Mouse (Mus musculus) bone marrow macrophage, adult 2 months (primary cell): ENCODE data around the gene Lrrc17.

Source experiments
- CTCF ChIP-seq: IDR thresholded peaks from 2 replicates; pipeline ENCODE4 v1.5.1; 2012; ENCODE audit warnings: low read depth, mild to moderate bottlenecking, low read length, moderate library complexity
- POLR2A ChIP-seq: IDR thresholded peaks from 2 replicates; pipeline ENCODE4 v1.6.1; 2012; ENCODE audit warnings: mild to moderate bottlenecking, low read depth, low read length, borderline replicate concordance

- no peak for TF ChIP-seq CTCF
- TF ChIP-seq POLR2A, result no peak
These were observed 49.9 kb downstream of the Lrrc17 start for GRCm38 (mm10) chr5:21593201-21593709.
